7 mouse cellular contexts compared by ENCODE assay signal in the genomic region with DNA sequence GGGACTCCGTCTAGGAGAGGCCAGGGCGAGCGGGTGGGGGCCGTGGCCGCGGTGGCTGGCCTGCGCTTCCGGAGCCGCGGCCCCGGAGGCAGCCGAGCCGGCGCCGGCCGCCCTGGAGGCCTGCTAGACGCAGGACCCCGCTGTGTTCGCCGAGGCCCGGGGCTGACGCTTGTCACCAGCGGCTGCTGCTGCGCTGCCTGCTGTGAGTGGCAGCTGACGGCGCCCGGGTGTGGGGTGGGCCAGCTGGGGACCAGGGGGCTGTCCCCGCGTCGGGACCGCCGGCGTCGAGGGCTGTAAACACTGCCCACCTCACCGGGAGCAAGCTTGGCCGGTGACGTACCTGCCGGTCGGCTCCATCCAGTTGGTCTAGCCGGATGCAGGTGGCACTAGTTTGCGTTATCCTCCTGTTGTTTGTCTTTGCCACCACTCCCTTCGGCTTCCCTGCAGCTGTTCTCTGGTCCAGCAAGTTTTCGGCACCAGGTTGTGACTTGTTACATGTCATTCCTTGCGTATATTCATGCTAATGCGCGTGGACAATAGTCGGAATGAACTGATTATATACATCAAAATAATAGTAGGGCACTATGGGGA. TPM values are rescaled to one million over a fixed set of nuclear protein-coding genes. Genes with fewer than 3 reads are reported as not detected.
DNase-seq lines count a peak whose midpoint lies in the region; ATAC-seq and TF ChIP-seq lines count a peak whose summit lies in the region.

No protein-coding gene starts in this region.

- no peaks in the 10 kb centered on the region for H3K27me3 ChIP-seq in forebrain, embryonic 14.5 days (replicated peaks; ENCODE audit: control insufficient read depth, insufficient read depth, low read length)
- no peaks in the 10 kb centered on the region for H3K27me3 ChIP-seq in midbrain, postnatal 0 days (ENCODE audit: insufficient read depth, low read length)

- ATAC-seq in forebrain, embryonic 14.5 days = peak; percentile 85; the same call in 1 of the 2 replicates
- ATAC-seq in midbrain, postnatal 0 days (ENCODE audit: low FRiP score) = peak; percentile 83

- H3K4me3 ChIP-seq in bone marrow, adult 2 months (replicated peaks; ENCODE audit: control insufficient read depth, low read depth, low read length) = peak overlapping the region; percentile 76
- peak overlapping the region; percentile 93 for H3K4me3 ChIP-seq in forebrain, embryonic 14.5 days (ENCODE audit: low read depth, low read length)
- peak overlapping the region; percentile 99 for H3K4me3 ChIP-seq in midbrain, postnatal 0 days (ENCODE audit: low read depth, low read length)

- H3K4me1 ChIP-seq in bone marrow, adult 2 months (ENCODE audit: control insufficient read depth, insufficient read depth, low read length) = peaks cover 2% of the 10 kb centered on the region; the same call in 1 of the 2 replicates
- H3K4me1 ChIP-seq in forebrain, embryonic 14.5 days (ENCODE audit: control insufficient read depth, insufficient read depth, low read length) = peaks cover 13% of the 10 kb centered on the region
- peaks cover 7% of the 10 kb centered on the region for H3K4me1 ChIP-seq in midbrain, postnatal 0 days (ENCODE audit: insufficient read depth, low read length)

- peak overlapping the region; percentile 76 for H3K4me2 ChIP-seq in forebrain, embryonic 14.5 days (ENCODE audit: low read length)
- H3K4me2 ChIP-seq in midbrain, postnatal 0 days (ENCODE audit: low read depth, low read length, poor library complexity, severe bottlenecking) = peak overlapping the region; percentile 63

- no peak for TF ChIP-seq CTCF in bone marrow, adult 2 months (IDR thresholded peaks at IDR 0.05; ENCODE audit: control insufficient read depth, insufficient read depth, low read length)
- TF ChIP-seq CTCF in midbrain, postnatal 0 days (IDR thresholded peaks at IDR 0.05) = no peak

- H3K9me3 ChIP-seq in forebrain, embryonic 14.5 days (replicated peaks; ENCODE audit: control insufficient read depth, low read length) = no peaks in the 10 kb centered on the region
- H3K9me3 ChIP-seq in midbrain, postnatal 0 days (ENCODE audit: low read length) = no peaks in the 10 kb centered on the region

- peak overlapping the region; percentile 98 for H3K27ac ChIP-seq in bone marrow, adult 2 months (ENCODE audit: control insufficient read depth, insufficient read depth, low read depth, low read length, poor library complexity)
- peak overlapping the region; percentile 97 for H3K27ac ChIP-seq in forebrain, embryonic 14.5 days (ENCODE audit: low read depth, low read length)
- peak overlapping the region; percentile 99 for H3K27ac ChIP-seq in midbrain, postnatal 0 days (ENCODE audit: low read depth, low read length)

- WGBS in bone marrow, adult 2 months = under 1% methylated on average over 47 of the region's 47 CpGs
- 0% methylated on average over 46 of the region's 47 CpGs for WGBS in forebrain, embryonic 14.5 days
- WGBS in midbrain, postnatal 0 days = under 1% methylated on average over 44 of the region's 47 CpGs

- TF ChIP-seq POLR2A in bone marrow, adult 2 months (IDR thresholded peaks at IDR 0.05; ENCODE audit: borderline replicate concordance, control insufficient read depth, low read depth, low read length) = no peak

- peak; percentile 56 for DNase-seq in right cerebral cortex, postnatal 14 days
- DNase-seq in right cerebral cortex, adult 18-20 months = no peak
- peak; percentile 39 for DNase-seq in forebrain, embryonic 14.5 days (ENCODE audit: low spot score)
- peak; percentile 66 for DNase-seq in liver
- peak; percentile 55 for DNase-seq in midbrain, postnatal 0 days (ENCODE audit: low spot score)
- DNase-seq in cerebellum, postnatal 14 days = no peak

- H3K36me3 ChIP-seq in forebrain, embryonic 14.5 days (ENCODE audit: control insufficient read depth, insufficient read depth, low read length) = no peaks in the 10 kb centered on the region
- no peaks in the 10 kb centered on the region for H3K36me3 ChIP-seq in midbrain, postnatal 0 days (ENCODE audit: insufficient read depth, low read length)

- H3K9ac ChIP-seq in forebrain, embryonic 14.5 days (ENCODE audit: low read length) = peak overlapping the region; percentile 99
- peak overlapping the region; percentile 99 for H3K9ac ChIP-seq in midbrain, postnatal 0 days (replicated peaks; ENCODE audit: low read length, poor library complexity, severe bottlenecking)

RNA-seq across cellular contexts. Expression of a gene that starts 0.5 kb away (rescaled TPM):
- polyA plus RNA-seq in bone marrow, adult 2 months (2011; ENCODE audit: insufficient read depth, insufficient read length, low replicate concordance, missing spikeins) = 15.2 and 20.8 TPM in 2 replicates
- 173 and 187 TPM in 2 replicates for polyA plus RNA-seq in forebrain, embryonic 14.5 days (2014; fragmentation: Nextera tagmentation; extraction: Ambion mirVana)
- total RNA-seq in midbrain, postnatal 0 days (2014; rRNA removed) = 80.9 and 83.8 TPM in 2 replicates
- 126 and 143 TPM in 2 replicates for polyA plus RNA-seq in midbrain, postnatal 0 days (2015; fragmentation: Nextera tagmentation; extraction: Ambion mirVana)

RNA-seq across cellular contexts. Expression of a gene that starts 43.5 kb away (rescaled TPM):
- polyA plus RNA-seq in bone marrow, adult 2 months (2011; ENCODE audit: insufficient read depth, insufficient read length, low replicate concordance, missing spikeins) = 92.8 and 131 TPM in 2 replicates
- 240 and 246 TPM in 2 replicates for polyA plus RNA-seq in forebrain, embryonic 14.5 days (2014; fragmentation: Nextera tagmentation; extraction: Ambion mirVana)
- 92.5 and 105 TPM in 2 replicates for total RNA-seq in midbrain, postnatal 0 days (2014; rRNA removed)
- 211 and 217 TPM in 2 replicates for polyA plus RNA-seq in midbrain, postnatal 0 days (2015; fragmentation: Nextera tagmentation; extraction: Ambion mirVana)

RNA-seq across cellular contexts. Expression of a gene that starts 43.6 kb away (rescaled TPM):
- polyA plus RNA-seq in bone marrow, adult 2 months (2011; ENCODE audit: insufficient read depth, insufficient read length, low replicate concordance, missing spikeins) = 116 and 218 TPM in 2 replicates
- polyA plus RNA-seq in forebrain, embryonic 14.5 days (2014; fragmentation: Nextera tagmentation; extraction: Ambion mirVana) = 257 and 283 TPM in 2 replicates
- total RNA-seq in midbrain, postnatal 0 days (2014; rRNA removed) = 85.5 and 103 TPM in 2 replicates
- polyA plus RNA-seq in midbrain, postnatal 0 days (2015; fragmentation: Nextera tagmentation; extraction: Ambion mirVana) = 249 and 263 TPM in 2 replicates

Comparison
In these comparisons a context has a peak if more than half of its experiments do, and no peak if none do; other contexts are left out.
1. DNase-seq: peak in right cerebral cortex, postnatal 14 days (single experiment), forebrain, embryonic 14.5 days (single experiment), liver (single experiment) and midbrain, postnatal 0 days (single experiment); none in right cerebral cortex, adult 18-20 months (single experiment) and cerebellum, postnatal 14 days (0 of 2).
2. Peak in every context shown above with its lines, with median percentiles within 50 percentile points of each other: H3K27ac ChIP-seq and H3K4me3 ChIP-seq.